Mouse (Mus musculus): ENCODE measurements around the gene Amigo2. TPM values are rescaled to one million over a fixed set of nuclear protein-coding genes. Genes with fewer than 3 reads are reported as not detected.

Amigo2 gene
- 1 to 10 TPM; 5.6 TPM for total RNA-seq (2021)
- long read RNA-seq, experiment 1, partial matches to known transcripts: 0 of 15 reads
- long read RNA-seq, experiment 1, other reads (novel, unspliced or antisense): 9 of 15 reads
- long read RNA-seq, experiment 2, partial matches to known transcripts: 0 of 10 reads
- long read RNA-seq, experiment 2, other reads (novel, unspliced or antisense): 5 of 10 reads

DNA sequence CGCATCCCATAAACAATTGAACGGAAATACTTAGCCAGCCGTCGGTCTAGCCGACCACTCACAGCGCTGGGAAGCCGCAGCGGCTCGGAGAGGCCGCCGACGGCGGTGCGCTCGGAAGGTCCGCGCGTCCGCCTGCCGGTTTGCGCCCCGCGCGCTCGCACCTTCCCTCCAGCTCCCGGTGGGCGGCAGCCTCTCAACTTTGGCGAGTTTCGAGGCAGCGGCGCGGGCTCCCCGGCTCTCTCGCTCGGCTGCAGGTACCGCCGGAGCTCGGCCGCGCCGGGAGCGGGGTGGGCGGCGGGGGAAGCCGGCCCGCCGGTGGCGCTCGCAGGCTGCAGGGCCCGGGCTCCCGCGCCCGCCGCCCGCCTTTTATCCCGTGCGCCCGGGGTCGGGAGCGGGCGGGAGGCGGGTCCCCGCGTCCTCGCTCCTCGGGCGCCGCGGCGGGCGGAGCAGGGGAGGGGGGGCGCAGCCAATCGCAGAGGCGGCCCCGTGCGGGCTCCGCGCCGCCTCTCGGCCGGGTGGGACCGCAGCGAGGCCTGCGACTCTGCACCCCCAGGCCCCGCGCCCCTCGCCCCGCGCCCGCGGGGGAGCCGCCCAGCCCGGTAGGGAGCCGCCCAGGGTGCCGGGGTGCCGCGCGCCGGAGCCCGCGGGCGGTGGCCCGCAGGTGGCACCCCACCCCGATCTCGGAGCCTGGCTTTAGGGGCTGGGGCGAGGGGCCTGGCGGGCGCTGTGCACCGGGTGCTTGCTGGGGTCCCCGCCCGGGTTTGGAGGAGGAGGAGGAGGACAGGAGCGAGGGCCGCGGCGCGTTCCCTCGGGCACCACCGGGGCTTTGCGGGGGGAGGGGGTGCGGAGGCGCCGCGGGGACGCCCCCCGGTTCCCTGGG lies at the start of gene Amigo2, which contains the start of gene Pced1b:
Gene Amigo2 (minus strand): TSS at position 377 of the 880 bp plus-strand sequence.
Gene Pced1b (plus strand): TSS at position 197 of the 880 bp plus-strand sequence.
- peak; percentile 33 to 61 for DNase-seq (ENCODE audit: low spot score in 2 of 2)

DNA sequence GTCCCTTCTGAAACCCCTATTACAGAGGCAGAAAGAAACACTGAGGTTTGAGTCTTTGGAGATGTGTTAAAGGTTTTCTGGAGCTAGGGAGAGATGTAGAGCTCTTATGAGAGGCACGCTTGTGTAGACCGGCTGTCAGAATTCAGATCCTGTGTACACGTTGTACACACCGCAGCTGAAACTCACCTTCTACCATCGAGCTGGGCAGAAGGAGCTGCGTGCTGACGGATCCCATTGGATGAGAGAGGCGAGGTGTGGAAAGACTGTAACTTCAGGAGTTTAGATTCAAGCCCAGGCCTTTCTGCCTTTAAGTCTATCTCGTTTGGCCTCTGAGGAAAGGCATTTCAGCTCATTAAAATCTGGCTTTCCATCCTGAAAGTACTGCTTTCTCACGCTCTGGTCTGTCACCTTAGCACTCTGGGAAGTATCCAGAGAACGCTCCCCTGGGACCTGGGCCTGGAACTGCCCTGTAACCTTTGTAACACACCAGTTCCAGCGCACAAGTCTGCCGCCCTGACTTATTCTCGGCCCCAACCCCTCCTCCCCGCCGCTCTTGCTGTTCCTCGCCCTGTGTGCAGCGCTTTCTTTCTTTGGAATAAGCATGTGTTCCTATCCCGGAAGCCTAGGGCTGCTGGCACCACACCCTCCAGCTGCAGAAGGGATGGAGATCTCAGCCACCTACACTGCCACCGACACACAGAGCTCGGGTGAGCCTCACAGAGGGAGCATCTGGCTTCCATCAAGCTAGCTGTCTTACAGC lies 44.4 kb upstream of the Amigo2 start:
- peak; percentile 43 to 49 for DNase-seq (ENCODE audit: low spot score in 2 of 2)

DNA sequence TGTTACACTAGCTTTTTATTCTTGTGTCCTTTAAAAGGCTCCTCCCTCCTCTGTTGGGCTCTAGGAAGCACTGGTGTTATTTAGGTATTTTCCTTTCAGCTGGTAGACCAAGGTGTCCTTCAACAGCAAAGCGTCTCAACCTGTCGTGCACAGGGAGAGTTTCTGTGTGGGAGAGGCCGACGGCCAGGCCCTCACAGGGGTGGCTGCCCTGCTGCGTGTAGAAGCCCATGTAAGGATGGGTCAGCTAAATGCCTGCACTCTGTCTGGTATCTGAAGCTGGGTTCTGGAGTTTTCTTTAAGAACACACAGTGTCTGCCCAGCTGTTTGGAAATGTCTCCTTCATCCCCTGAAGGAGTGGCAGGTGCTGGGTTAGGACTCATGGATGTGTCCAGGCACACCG lies 43.3 kb upstream of the Amigo2 start:
- DNase-seq (ENCODE audit: low spot score in 2 of 2): no peak

DNA sequence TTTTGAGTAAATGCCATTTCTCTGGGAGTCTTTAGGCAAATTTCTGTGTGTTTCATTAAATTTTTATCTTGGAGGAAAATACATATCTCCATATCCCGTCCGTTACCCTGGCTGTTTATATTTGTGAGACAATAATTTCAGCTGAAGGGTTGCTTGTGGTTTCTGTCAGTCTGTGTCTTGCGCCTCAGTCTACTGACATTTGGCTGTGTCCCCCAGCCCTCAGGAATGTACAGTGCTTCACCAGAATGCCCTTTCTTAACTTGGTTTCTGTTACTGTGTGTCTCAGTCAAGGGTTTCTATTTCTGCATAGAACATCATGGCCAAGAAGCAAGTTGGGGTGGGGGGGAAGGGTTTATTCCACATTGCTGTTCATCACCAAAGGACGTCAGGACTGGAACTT lies 42.1 kb upstream of the Amigo2 start:
- DNase-seq (ENCODE audit: low spot score in 2 of 2): no peak

DNA sequence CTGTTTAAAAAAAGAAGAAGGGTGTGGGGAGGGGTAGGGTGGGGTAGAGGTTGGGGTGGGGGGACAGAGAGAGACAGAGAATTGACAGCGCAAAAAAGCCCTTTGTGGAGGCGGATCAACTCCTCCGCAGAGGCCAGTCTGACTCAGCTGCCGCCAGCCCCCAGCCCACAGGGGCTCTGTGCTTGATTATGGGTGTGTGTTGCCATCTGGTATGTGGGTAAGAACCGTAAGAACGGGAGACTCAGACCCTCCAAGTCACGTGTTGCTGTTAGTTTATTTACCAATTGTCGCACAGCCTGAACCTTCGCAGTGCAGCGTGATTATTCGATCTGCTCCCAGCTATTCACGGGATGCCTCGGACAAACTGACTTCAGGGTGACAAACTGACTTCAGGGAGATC lies 41.6 kb upstream of the Amigo2 start:
- DNase-seq (ENCODE audit: low spot score in 2 of 2): peak in 1 of 2 experiments; percentile 24

DNA sequence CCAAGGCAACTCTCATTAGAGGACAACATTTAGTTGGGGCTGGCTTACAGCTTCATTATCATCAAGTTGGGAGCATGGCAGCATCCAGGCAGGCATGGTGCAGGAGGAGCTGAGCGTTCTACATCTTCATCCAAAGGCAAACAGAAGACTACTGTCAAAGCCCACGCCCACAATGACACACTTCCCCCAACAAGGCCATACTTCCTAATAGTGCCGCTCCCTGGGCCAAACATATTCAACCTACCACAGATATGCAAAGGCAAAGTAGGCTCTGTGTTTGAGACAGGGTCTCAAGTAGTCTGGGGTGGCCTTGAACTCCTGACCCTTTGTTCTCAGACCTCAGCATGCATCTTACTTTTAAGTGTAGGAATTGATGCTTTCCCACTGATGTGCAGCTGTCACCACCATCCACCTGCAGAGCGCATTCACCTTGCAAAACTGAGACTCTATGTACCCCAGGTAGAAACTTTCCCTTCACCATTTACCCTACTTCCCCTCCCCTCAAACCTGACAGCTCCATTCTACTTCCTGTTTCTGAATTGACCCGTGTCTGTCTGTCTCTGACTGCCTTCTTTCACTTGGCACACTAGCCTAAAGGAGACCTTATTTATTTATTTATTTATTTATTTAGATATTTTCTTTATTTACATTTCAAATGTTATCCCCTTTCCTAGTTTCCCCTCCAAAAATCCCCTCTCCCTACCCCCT lies 40.5 kb upstream of the Amigo2 start:
- DNase-seq (ENCODE audit: low spot score in 2 of 2): no peak

DNA sequence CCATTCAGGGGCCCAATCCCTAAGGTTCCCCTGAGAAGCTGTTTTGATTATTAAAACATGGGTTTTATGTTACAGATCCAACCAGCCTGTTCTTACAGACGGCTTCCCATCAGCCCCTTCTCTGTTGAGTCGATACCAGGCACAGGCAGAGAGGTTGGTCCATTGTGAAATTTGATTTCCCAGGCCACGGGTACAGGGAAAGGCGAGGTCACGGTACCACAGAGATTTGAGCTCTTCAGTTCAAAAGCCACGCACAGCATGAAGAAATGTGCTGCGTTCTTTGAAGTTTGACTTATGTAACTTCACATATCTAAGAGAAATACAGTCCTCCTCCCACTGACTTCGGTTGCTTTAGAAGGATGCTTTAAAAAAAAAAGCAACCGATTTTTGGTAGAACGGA lies 39.6 kb upstream of the Amigo2 start:
- DNase-seq (ENCODE audit: low spot score in 2 of 2): no peak

DNA sequence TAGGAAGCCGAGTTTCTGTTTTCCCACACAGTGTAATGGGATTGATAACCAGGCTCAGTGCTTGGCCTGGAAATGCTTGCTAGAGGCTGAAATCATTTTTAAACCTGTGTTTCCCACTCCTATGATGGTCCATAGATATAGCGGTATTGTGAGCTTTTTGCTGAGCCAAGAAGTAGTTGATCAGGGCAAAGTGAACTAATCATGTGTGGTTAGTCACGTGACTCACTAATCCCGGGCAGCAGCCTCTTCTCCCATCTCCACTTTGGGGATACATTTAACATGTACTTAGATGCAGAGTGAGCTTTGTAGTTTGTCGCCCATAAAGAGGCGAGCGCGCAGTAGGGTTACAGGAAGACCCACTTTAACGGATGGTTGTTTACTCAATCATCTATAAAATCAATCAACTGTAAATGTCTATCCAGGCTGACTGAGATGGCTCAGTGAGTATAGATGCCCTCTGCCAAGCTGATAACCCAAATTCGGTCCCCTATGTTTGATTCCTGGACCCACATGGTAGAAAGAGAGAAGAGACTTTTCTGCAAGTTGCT lies 38.7 kb upstream of the Amigo2 start:
- no peak for DNase-seq (ENCODE audit: low spot score in 2 of 2)

DNA sequence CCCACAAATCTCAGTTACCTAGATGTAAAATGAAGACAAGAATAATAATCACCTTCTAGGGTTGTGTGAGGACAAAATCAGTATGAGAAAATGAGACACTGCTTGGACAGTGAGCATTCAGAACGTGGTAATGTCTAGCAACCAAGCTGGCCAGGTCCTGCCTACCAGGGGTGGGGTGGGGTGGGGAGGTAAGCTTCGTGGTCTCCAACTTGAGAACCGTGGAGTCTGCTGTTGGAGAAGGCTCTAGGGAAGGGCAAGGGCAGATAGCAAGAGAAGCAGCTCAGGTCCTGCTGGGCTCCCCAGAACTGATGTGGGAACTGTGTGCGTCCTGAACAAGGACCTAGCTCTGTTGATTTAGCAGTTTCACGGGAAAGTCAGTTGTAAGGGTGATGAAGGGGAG lies 37.1 kb upstream of the Amigo2 start:
- no peak for DNase-seq (ENCODE audit: low spot score in 2 of 2)

DNA sequence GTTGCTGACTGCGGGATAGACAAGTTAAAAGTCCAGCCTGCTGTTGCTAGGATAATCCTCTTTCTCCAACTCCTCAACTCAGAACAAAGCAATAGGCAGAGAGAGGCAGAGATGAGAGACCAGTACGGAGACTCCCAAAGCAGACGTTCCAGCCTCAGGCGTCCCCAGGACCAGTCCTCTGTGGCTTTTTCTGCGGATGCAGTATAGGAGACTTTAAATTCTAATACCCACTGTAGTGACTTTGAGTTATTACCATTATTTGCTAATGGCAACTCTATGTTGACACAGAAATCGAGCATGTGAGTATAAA lies 35.4 kb upstream of the Amigo2 start:
- DNase-seq (ENCODE audit: low spot score in 2 of 2): no peak

DNA sequence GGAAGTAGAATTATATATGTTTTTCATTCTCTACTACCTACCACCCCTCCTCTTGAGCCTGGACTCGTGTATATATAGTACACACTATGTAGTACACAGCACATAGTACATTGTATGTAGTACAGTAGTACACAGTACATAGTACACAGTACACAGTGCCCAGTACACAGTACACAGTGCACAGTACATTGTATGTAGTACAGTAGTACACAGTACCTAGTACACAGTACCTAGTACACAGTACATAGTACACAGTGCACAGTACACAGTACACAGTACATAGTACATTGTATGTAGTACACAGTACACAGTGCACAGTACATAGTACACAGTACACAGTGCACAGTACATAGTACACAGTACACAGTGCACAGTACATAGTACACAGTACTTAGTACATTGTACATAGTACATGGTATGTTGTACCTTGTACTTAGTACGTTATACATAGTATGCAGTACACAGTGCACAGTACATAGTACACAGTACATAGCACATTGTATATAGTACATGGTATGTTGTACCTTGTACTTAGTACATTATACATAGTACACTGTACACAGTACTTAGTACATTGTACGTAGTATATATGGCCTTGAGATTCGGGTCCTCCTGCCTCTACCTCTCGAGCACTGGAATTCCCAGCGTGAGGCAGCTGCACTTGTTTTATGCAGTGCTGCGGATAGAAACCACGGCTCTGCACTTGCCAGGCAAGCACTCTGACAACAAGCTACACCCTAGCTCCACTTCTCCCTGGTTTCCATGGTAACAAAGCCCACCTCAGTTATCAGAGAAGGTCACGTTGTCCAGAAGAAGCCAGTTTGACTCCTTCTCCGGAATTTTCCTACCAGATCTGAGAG lies 34.9 kb upstream of the Amigo2 start:
- DNase-seq (ENCODE audit: low spot score in 2 of 2): no peak

DNA sequence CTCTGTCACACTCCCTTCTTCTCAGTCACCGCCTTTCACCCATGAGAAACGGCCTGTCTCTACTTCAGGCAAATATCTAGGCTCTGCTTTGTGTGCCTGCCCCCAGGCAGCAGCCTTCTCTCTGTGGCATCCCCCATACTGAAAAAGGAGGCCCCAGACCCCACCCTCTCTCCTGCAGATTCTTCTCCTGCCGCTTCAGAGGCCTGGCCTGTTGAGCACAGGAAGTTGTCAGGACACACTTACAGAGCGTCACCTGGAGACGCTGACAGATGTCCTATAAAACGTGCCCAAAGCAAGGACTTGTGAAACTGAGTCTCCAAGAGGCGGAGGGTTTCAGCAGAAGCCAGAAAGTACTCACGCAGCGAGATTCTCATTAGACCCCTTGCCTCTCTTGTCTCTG lies 33.7 kb upstream of the Amigo2 start:
- no peak for DNase-seq (ENCODE audit: low spot score in 2 of 2)

DNA sequence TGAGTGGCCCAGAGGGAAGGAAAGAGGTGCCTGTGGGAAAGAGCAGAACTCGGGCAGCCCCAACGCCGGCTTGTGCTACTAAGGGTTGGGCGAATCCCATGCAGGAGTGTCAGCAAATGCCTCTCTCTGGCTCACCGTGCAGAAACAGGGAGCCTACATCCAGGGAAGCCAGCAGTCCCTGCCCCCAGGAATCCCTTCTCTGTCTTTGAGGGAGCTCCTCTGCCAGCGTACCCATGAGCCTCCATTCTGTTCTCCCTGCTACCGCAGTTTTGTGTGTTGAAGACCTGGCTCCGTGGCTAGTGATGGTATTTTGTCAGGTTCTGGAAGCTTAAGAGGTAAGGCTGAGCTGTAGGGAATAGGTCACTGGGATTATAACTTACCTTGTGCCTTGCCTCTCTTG lies 33.0 kb upstream of the Amigo2 start:
- DNase-seq (ENCODE audit: low spot score in 2 of 2): no peak

DNA sequence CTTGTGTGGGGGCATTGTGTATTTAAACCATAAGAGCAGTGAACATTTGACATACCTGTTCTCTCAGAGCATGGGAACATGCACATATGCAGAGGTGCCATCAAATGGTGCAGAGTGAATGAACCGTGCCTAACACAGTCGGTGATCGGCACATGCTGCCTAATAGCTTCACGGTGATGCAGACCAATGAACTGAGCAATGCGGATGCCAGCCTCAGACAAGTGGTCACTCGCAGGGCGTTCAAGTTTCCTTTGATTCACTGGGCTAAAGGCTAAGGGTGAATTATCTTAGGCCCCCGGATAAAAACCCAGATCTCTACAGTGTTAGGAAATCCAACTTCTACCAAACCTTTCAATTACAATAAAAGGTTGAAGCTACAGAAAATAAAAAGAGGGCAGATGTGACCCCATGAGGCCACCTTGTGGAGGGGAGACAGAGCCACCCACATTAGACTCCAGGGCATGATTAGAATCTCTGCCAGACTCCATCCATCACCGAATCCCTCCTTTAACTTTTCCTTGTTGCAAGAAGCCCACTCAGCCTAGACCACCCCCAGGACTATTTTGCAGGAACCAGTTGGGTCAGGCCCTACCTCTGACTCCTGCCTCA lies 31.4 kb upstream of the Amigo2 start:
- no peak for DNase-seq (ENCODE audit: low spot score in 2 of 2)

DNA sequence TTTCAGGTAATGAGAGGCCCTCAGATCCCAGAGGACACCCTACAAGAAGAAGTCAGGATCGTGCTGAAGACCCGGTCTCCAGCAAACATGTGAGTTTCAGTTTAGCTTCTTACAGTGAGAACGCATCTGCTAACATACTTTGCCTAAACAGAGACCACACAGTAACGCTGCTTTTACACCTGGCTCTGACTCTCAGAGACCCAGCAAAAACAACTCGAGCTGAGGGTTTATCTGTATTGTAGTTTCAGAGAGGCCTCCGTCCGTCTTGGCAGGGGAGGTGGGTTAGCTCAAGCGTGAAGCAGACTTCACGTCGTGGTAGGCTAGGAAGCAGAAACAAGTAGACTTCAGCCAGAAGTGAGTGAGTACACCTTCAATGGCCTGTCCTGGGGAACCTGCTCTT lies 30.2 kb upstream of the Amigo2 start:
- no peak for DNase-seq (ENCODE audit: low spot score in 2 of 2)

DNA sequence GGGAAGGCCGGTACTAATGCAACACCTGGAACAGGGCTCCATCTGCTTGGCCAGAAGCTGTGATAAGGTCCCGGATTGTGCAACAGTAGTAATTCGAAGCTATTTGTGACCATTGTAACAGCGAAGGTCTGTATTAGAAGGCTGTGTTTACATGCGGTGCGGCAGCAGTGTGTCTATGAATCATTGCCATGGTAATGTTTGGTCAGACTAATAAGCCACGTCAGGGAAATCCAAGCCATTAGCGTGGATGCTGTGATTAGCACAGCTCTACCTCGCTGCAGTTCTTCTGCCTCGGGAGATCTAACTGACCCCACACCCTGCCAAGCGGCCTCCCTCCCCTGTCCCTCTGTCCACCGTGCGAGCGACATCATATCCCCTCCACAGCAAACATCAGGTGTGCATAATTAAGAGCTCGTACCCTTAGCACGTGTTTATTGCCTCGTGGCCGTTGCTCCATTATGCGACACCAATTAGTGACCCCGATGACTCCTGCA lies 29.6 kb upstream of the Amigo2 start:
- no peak for DNase-seq (ENCODE audit: low spot score in 2 of 2)

DNA sequence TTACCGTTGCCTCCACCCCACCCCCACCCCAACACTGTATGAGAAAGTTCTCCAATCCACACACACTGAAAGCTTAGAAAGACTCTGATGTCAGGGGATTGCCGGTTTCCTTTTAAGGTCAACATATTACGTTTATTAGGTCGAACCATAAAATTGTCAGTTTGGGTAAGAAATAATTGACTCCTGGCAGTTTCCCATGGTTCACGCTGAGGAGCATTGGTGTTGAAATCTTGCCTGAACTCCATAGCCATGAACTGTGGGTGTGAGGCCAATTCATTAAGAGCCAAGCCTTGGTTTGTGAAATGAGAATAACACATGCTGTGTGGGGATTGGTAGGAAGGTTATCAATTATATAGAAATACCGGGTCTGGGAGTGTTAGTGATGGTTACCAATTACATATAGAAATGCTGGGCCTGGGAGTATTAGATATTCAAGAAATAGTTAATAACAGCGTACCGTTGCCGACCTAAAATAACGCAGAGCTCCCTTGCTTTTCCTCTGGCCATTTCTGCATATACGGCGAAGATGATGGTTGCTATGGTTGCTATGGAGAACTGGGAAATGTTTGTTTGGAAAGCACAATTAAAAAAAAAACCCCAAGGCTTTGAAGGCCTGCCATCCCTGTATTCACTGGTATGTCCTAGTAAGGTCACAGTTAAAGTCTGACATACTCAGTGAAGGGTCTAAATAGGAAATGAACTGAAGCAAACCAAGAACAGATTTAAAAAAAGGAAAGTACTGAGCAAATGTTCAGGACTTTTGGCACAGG lies 28.7 kb upstream of the Amigo2 start:
- DNase-seq (ENCODE audit: low spot score in 2 of 2): no peak

DNA sequence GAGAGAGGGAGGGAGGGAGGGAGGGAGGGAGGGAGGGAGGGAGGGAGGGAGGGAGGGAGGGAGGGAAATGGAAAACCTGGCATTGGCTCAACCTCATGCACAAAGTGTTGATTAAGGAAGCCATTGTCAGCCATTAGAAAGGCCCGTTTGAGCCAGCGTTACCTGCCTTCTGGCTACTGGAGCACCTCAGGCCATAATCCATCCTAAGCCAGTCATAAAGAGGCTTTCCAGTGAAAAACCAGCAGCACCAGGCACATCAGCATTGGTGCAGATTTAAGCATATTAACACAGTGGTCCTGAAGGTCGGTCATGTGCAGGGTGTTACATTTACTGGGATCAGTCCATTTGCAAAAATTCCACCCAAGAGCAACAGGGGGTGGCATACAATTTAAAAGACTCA lies 25.7 kb upstream of the Amigo2 start:
- no peak for DNase-seq (ENCODE audit: low spot score in 2 of 2)
